Mouse (Mus musculus) lung, postnatal 0 days (tissue): ENCODE results near the gene Zcchc4.

Experiments
- CTCF ChIP-seq: IDR thresholded peaks from 2 replicates; pipeline ENCODE4 v1.5.1; 2016; ENCODE audit warnings: antibody characterized with exemption, mild to moderate bottlenecking
- EP300 ChIP-seq: IDR thresholded peaks from 2 replicates; pipeline ENCODE4 v1.6.1; 2016; ENCODE audit warnings: antibody characterized with exemption, mild to moderate bottlenecking, control low read depth

DNA sequence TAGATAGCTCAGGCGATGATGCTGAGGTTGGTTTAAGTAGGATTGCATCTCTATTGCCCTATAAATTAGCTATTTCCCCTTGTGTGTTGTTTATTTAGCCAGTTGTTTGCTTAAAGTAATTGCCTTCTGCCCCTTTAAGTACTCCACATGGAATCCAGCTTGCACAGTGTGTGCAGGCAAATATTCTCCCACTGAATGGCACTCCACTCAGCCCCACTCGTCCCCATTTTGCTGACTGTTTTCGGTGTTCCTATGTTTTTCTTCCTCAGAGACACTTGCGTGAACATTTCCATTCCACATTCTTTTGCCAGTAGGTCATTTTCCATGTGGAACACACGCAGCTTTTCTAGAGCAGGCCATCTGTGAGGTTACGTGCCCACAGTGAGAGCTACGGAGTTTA, 12.6 kb upstream of the Zcchc4 start:
- TF ChIP-seq EP300 = peak; percentile 35; the same call in 1 of the 2 replicates
- no peak for TF ChIP-seq CTCF
